Mouse (Mus musculus): ENCODE measurements around the gene Cfap46. TPM values are rescaled to one million over a fixed set of nuclear protein-coding genes. Genes with fewer than 3 reads are reported as not detected.

Gene Cfap46
- polyA plus RNA-seq, 1 experiment from 2014 or later: 0.78 TPM

- Histone ChIP-seq H3K9me3 (no peaks in the 10 kb centered on the region), H3K9ac (replicated peaks) (no peak overlapping the region), H3K27ac (replicated peaks) (no peak overlapping the region), H3K4me3 (no peak overlapping the region), H3K27me3 (peaks cover 20% of the 10 kb centered on the region), H3K36me3 (no peaks in the 10 kb centered on the region), H3K4me1 (no peaks in the 10 kb centered on the region), H3K4me2 (replicated peaks) (no peak overlapping the region)
- peak; percentile 44; the same call in 1 of the 2 replicates for ATAC-seq (ENCODE audit: low FRiP score, low read depth)
- 47% methylated on average over 9 of the region's 10 CpGs for WGBS
Measured at GRCm38 (mm10) chr7:139648107-139648824, 35.4 kb downstream of the Cfap46 start.

GRCm38 (mm10) chr7:139633393-139633792 lies 50.2 kb downstream of the Cfap46 start:
- H3K4me2 ChIP-seq (replicated peaks): no peak overlapping the region
- H3K36me3 ChIP-seq: no peaks in the 10 kb centered on the region
- no peaks in the 10 kb centered on the region for H3K9me3 ChIP-seq
- H3K4me3 ChIP-seq: no peak overlapping the region
- H3K27me3 ChIP-seq: no peaks in the 10 kb centered on the region; the same call in 1 of the 2 replicates
- whole genome bisulfite sequencing: 83% methylated on average over 2 of the region's 2 CpGs
- no peak overlapping the region for H3K27ac ChIP-seq (replicated peaks)
- no peak for ATAC-seq (ENCODE audit: low FRiP score, low read depth)
- no peaks in the 10 kb centered on the region for H3K4me1 ChIP-seq
- no peak overlapping the region for H3K9ac ChIP-seq (replicated peaks)

GRCm38 (mm10) chr7:139625156-139625555 lies 58.5 kb downstream of the Cfap46 start:
- 88% methylated on average over 9 of the region's 9 CpGs for WGBS

GRCm38 (mm10) chr7:139622568-139622967 lies 61.0 kb downstream of the Cfap46 start:
- no peaks in the 10 kb centered on the region for H3K4me1 ChIP-seq
- H3K36me3 ChIP-seq: no peaks in the 10 kb centered on the region
- H3K27ac ChIP-seq (replicated peaks): no peak overlapping the region
- H3K4me3 ChIP-seq: no peak overlapping the region
- 89% methylated on average over 13 of the region's 13 CpGs for WGBS
- peaks cover 10% of the 10 kb centered on the region for H3K27me3 ChIP-seq
- no peak for ATAC-seq (ENCODE audit: low FRiP score, low read depth)
- H3K9me3 ChIP-seq: no peaks in the 10 kb centered on the region
- no peak overlapping the region for H3K4me2 ChIP-seq (replicated peaks)
- H3K9ac ChIP-seq (replicated peaks): no peak overlapping the region

More at GRCm38 (mm10) chr7:139625156-139625555, 58.5 kb downstream of the Cfap46 start:
- Histone ChIP-seq H3K27me3 (no peaks in the 10 kb centered on the region), H3K27ac (replicated peaks) (no peak overlapping the region), H3K4me2 (replicated peaks) (no peak overlapping the region), H3K4me3 (no peak overlapping the region), H3K4me1 (no peaks in the 10 kb centered on the region), H3K9me3 (no peaks in the 10 kb centered on the region), H3K36me3 (no peaks in the 10 kb centered on the region), H3K9ac (replicated peaks) (no peak overlapping the region)
- no peak for ATAC-seq (ENCODE audit: low FRiP score, low read depth)

GRCm38 (mm10) chr7:139615767-139616766 lies 67.5 kb downstream of the Cfap46 start:
- Histone ChIP-seq H3K4me3 (no peak overlapping the region), H3K27me3 (peaks cover 42% of the 10 kb centered on the region), H3K36me3 (no peaks in the 10 kb centered on the region), H3K9me3 (no peaks in the 10 kb centered on the region), H3K9ac (replicated peaks) (no peak overlapping the region), H3K4me2 (replicated peaks) (no peak overlapping the region), H3K27ac (replicated peaks) (no peak overlapping the region), H3K4me1 (peaks cover 8% of the 10 kb centered on the region; the same call in 1 of the 2 replicates)
- WGBS: 48% methylated on average over 12 of the region's 12 CpGs
- ATAC-seq (ENCODE audit: low FRiP score, low read depth): peak; percentile 49

GRCm38 (mm10) chr7:139610328-139610727 lies 73.3 kb downstream of the Cfap46 start:
- peaks cover 35% of the 10 kb centered on the region for H3K27me3 ChIP-seq
- H3K4me1 ChIP-seq: no peaks in the 10 kb centered on the region
- no peak for ATAC-seq (ENCODE audit: low FRiP score, low read depth)
- H3K9me3 ChIP-seq: no peaks in the 10 kb centered on the region
- WGBS: 85% methylated on average over 2 of the region's 2 CpGs
- no peaks in the 10 kb centered on the region for H3K36me3 ChIP-seq
- H3K27ac ChIP-seq (replicated peaks): no peak overlapping the region
- H3K9ac ChIP-seq (replicated peaks): no peak overlapping the region
- H3K4me3 ChIP-seq: no peak overlapping the region
- H3K4me2 ChIP-seq (replicated peaks): no peak overlapping the region

GRCm38 (mm10) chr7:139595862-139596261 lies 87.8 kb downstream of the Cfap46 start:
- 72% methylated on average over 6 of the region's 6 CpGs for WGBS
- Histone ChIP-seq H3K9ac (replicated peaks) (no peak overlapping the region), H3K27me3 (peaks cover 61% of the 10 kb centered on the region), H3K4me1 (no peaks in the 10 kb centered on the region), H3K36me3 (no peaks in the 10 kb centered on the region), H3K27ac (replicated peaks) (no peak overlapping the region), H3K4me3 (no peak overlapping the region), H3K4me2 (replicated peaks) (no peak overlapping the region), H3K9me3 (no peaks in the 10 kb centered on the region)
- ATAC-seq (ENCODE audit: low FRiP score, low read depth): no peak

- Histone ChIP-seq H3K4me3 (no peak overlapping the region), H3K9ac (replicated peaks) (no peak overlapping the region), H3K27me3 (peaks cover 57% of the 10 kb centered on the region), H3K27ac (replicated peaks) (no peak overlapping the region), H3K4me2 (replicated peaks) (no peak overlapping the region), H3K36me3 (no peaks in the 10 kb centered on the region), H3K9me3 (no peaks in the 10 kb centered on the region), H3K4me1 (no peaks in the 10 kb centered on the region)
- no peak for ATAC-seq (ENCODE audit: low FRiP score, low read depth)
- 76% methylated on average over 6 of the region's 6 CpGs for WGBS
Measured at GRCm38 (mm10) chr7:139595311-139595710, 88.3 kb downstream of the Cfap46 start.

- Histone ChIP-seq H3K9me3 (no peaks in the 10 kb centered on the region), H3K4me2 (replicated peaks) (no peak overlapping the region), H3K36me3 (no peaks in the 10 kb centered on the region), H3K4me3 (no peak overlapping the region), H3K27ac (replicated peaks) (no peak overlapping the region), H3K9ac (replicated peaks) (no peak overlapping the region), H3K27me3 (peaks cover 81% of the 10 kb centered on the region), H3K4me1 (no peaks in the 10 kb centered on the region)
- WGBS: 90% methylated on average over 5 of the region's 5 CpGs
- ATAC-seq (ENCODE audit: low FRiP score, low read depth): no peak
Measured at GRCm38 (mm10) chr7:139591311-139591710, 92.3 kb downstream of the Cfap46 start.

GRCm38 (mm10) chr7:139590302-139590701 lies 93.3 kb downstream of the Cfap46 start:
- Histone ChIP-seq H3K9me3 (no peaks in the 10 kb centered on the region), H3K4me2 (replicated peaks) (no peak overlapping the region), H3K27me3 (peaks cover 85% of the 10 kb centered on the region), H3K4me3 (no peak overlapping the region), H3K9ac (replicated peaks) (no peak overlapping the region), H3K4me1 (peaks cover 6% of the 10 kb centered on the region; the same call in 1 of the 2 replicates), H3K36me3 (no peaks in the 10 kb centered on the region), H3K27ac (replicated peaks) (no peak overlapping the region)
- WGBS: 27% methylated on average over 3 of the region's 3 CpGs
- ATAC-seq (ENCODE audit: low FRiP score, low read depth): 0 out of 2 replicates have a peak, but pooled peaks have one; percentile 38

- Histone ChIP-seq H3K4me3 (no peak overlapping the region), H3K27me3 (peaks cover 88% of the 10 kb centered on the region), H3K9me3 (no peaks in the 10 kb centered on the region), H3K4me2 (replicated peaks) (no peak overlapping the region), H3K36me3 (no peaks in the 10 kb centered on the region), H3K4me1 (peaks cover 19% of the 10 kb centered on the region), H3K27ac (replicated peaks) (no peak overlapping the region), H3K9ac (replicated peaks) (no peak overlapping the region)
- WGBS: 27% methylated on average over 7 of the region's 7 CpGs
- ATAC-seq (ENCODE audit: low FRiP score, low read depth): no peak
Measured at GRCm38 (mm10) chr7:139587919-139588318, 95.7 kb downstream of the Cfap46 start.
